9 mouse cellular contexts compared by ENCODE assay signal in the genomic region with DNA sequence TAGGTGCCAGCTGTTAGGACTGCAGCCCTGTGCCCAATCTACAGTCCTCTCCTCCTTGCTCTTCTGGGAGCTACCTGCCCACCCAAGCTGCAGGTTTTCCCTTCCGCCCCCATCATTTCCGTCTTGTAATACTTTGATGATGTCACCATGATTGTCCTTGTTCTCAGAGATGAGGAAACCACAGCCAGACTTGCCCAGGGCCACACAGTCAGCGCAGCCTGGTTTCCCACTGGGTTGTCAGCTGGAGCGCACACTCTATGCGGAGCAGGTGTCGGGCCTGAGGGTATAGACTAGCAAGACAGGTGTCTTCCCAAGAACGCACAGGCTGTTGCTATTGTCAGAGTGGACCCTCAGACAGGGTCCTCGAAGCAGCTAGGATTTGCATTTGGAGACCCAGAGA. TPM values are rescaled to one million over a fixed set of nuclear protein-coding genes. Genes with fewer than 3 reads are reported as not detected.
DNase-seq lines count a peak whose midpoint lies in the region; TF ChIP-seq lines count a peak whose summit lies in the region.
"Had no signal": no experiment of that assay in that cellular context is flagged by ENCODE, and none has a peak within 500 bp of the region (broad histone marks: within the 10 kb centered on the region; RNA-seq: fewer than 3 reads in every experiment).

No protein-coding gene starts in this region.

- peaks cover 77% of the 10 kb centered on the region for H3K4me1 ChIP-seq in cerebellum, adult 2 months (ENCODE audit: control insufficient read depth, insufficient read depth, low read length)
- peaks cover 62% of the 10 kb centered on the region for H3K4me1 ChIP-seq in bone marrow macrophage, adult 2 months (ENCODE audit: control insufficient read depth, insufficient read depth, low read length)

- TF ChIP-seq CTCF in cerebellum, adult 2 months (IDR thresholded peaks at IDR 0.05; ENCODE audit: borderline replicate concordance, insufficient read depth, low read depth, low read length) = no peak
- no peak for TF ChIP-seq CTCF in left cerebral cortex, adult 2 months (IDR thresholded peaks at IDR 0.05)
- no peak for TF ChIP-seq CTCF in bone marrow macrophage, adult 2 months (IDR thresholded peaks at IDR 0.05; ENCODE audit: low read depth, low read length)

- WGBS in cerebellum, adult 2 months = 38% methylated on average over 8 of the region's 8 CpGs

- intact Hi-C loops in left cerebral cortex, adult 2 months (cut with DNase I) = loop anchor here (2.0 kb wide), 1 partner anchor 28 kb away; a partner anchor contains a TSS
- intact Hi-C loops in left cerebral cortex, postnatal 4 days (cut with DNase I) = no loop called here

- H3K27ac ChIP-seq in cerebellum, adult 2 months (ENCODE audit: insufficient read depth, low read length) = peak overlapping the region; percentile 98
- H3K27ac ChIP-seq in left cerebral cortex, adult 2 months = peak overlapping the region; percentile 83
- H3K27ac ChIP-seq in bone marrow macrophage, adult 2 months (ENCODE audit: insufficient read depth, low read depth, low read length) = peak overlapping the region; percentile 59

- H3K27me3 ChIP-seq in cerebellum, adult 2 months (ENCODE audit: control insufficient read depth, insufficient read depth, low read length) = no peaks in the 10 kb centered on the region
- H3K27me3 ChIP-seq: CH12.LX had no signal

- DNase-seq in cerebellum, adult 2 months = peak; percentile 56 to 57
- no peak for DNase-seq in cerebellum, adult 11 months
- no peak for DNase-seq in left cerebral cortex, adult 2 months (ENCODE audit: extremely low spot score in 1 of 2, low spot score in 2 of 2)
- no peak for DNase-seq in left cerebral cortex, adult 8-10 months (ENCODE audit: low spot score in 2 of 2)
- DNase-seq in naive thymus-derived CD4-positive, alpha-beta T cell, adult 2 months (ENCODE audit: low read depth) = peak; percentile 50
- no peak for DNase-seq in urinary bladder, postnatal 4 days (ENCODE audit: low spot score in 2 of 2)
- no peak for DNase-seq in left cerebral cortex, postnatal 4 days

- TF ChIP-seq POLR2A in cerebellum, adult 2 months (IDR thresholded peaks at IDR 0.05; ENCODE audit: borderline replicate concordance, insufficient read depth, low read length) = no peak
- no peak for TF ChIP-seq POLR2A in bone marrow macrophage, adult 2 months (IDR thresholded peaks at IDR 0.05; ENCODE audit: borderline replicate concordance, low read depth, low read length)

- H3K4me3 ChIP-seq in cerebellum, adult 2 months (replicated peaks; ENCODE audit: insufficient read depth, low read depth, low read length) = no peak overlapping the region
- H3K4me3 ChIP-seq in left cerebral cortex, adult 2 months = no peak overlapping the region
- peak overlapping the region; percentile 24 for H3K4me3 ChIP-seq in bone marrow macrophage, adult 2 months (ENCODE audit: insufficient read depth, low read length)

RNA-seq across cellular contexts. Expression of a gene that starts 28.9 kb away (rescaled TPM):
- 98.5 and 102 TPM in 2 replicates for polyA plus RNA-seq in cerebellum, adult 2 months (2012; rRNA removed)
- 10 to 100 TPM; 56.2 to 56.9 TPM for total RNA-seq in left cerebral cortex, adult 2 months (2021)
- 10 to 100 TPM; 69.7 to 73.5 (median 72.6) TPM for total RNA-seq in left cerebral cortex, adult 8-10 months (2022)
- 134 and 143 TPM in 2 replicates for polyA plus RNA-seq in bone marrow macrophage, adult 2 months (2012; ENCODE audit: insufficient read depth, insufficient read length, missing spikeins)
- total RNA-seq in left cerebral cortex, postnatal 4 days (2021) = 10 to 100 TPM; 43.1 to 46.6 TPM

RNA-seq across cellular contexts. Expression of a gene that starts 31.2 kb away (rescaled TPM):
- 16.8 and 19.1 TPM in 2 replicates for polyA plus RNA-seq in cerebellum, adult 2 months (2012; rRNA removed)
- total RNA-seq in left cerebral cortex, adult 2 months (2021) = 10 to 100 TPM; 12.6 to 14.4 TPM
- total RNA-seq in left cerebral cortex, adult 8-10 months (2022) = 10 to 100 TPM; 11.9 to 14.6 (median 12.6) TPM
- polyA plus RNA-seq in bone marrow macrophage, adult 2 months (2012; ENCODE audit: insufficient read depth, insufficient read length, missing spikeins) = 50.4 and 51.9 TPM in 2 replicates
- 10 to 100 TPM; 13.0 to 14.6 TPM for total RNA-seq in left cerebral cortex, postnatal 4 days (2021)

RNA-seq across cellular contexts. Expression of a gene that starts 56.5 kb away (rescaled TPM):
- polyA plus RNA-seq in cerebellum, adult 2 months (2012; rRNA removed) = 0.43 and 0.51 TPM in 2 replicates
- total RNA-seq in left cerebral cortex, adult 2 months (2021) = not detected
- total RNA-seq in left cerebral cortex, adult 8-10 months (2022) = 1 to 10 TPM in 3 of 4 experiments, not detected in 1; 2.4 to 3.2 (median 2.6) TPM
- polyA plus RNA-seq in bone marrow macrophage, adult 2 months (2012; ENCODE audit: insufficient read depth, insufficient read length, missing spikeins) = not detected in 2 replicates
- 1 to 10 TPM in 1 of 2 experiments, under 1 TPM in 1; 0.87 to 1.1 TPM for total RNA-seq in left cerebral cortex, postnatal 4 days (2021)
- total RNA-seq: CH12.LX had no signal

Comparison
In these comparisons a context has a peak if more than half of its experiments do, and no peak if none do; other contexts are left out.
1. DNase-seq: peak in cerebellum, adult 2 months (2 of 2) and naive thymus-derived CD4-positive, alpha-beta T cell, adult 2 months (single experiment); none in cerebellum, adult 11 months (single experiment), left cerebral cortex, adult 2 months (0 of 2), left cerebral cortex, adult 8-10 months (0 of 2), urinary bladder, postnatal 4 days (0 of 2) and left cerebral cortex, postnatal 4 days (single experiment).
2. Peak in every context shown above with its lines, with median percentiles within 50 percentile points of each other: H3K27ac ChIP-seq.